Mouse (Mus musculus) forebrain, postnatal 0 days (tissue): ENCODE results near the gene Ggta1. TPM values are rescaled to one million over a fixed set of nuclear protein-coding genes. Genes with fewer than 3 reads are reported as not detected.

ENCODE experiments used
- ATAC-seq: fragments of 200-750 bp; cut with Nextera tagmentation; 2 replicates; pipeline ENCODE4 v1.8.0; 2017; ENCODE audit warnings: mild to moderate bottlenecking, moderate library complexity
- DNase-seq: peaks from one replicate; pipeline ENCODE4 v3.0.0-alpha.2; 2015
- H3K27ac ChIP-seq: fragments of 300-500 bp; sonication (generic); 2 replicates; pipeline ENCODE4 v1.5.1; 2014; ENCODE audit warnings: low read depth, mild to moderate bottlenecking, antibody characterized with exemption, low read length, moderate library complexity, mixed read lengths
- H3K27me3 ChIP-seq: fragments of 300-500 bp; sonication (generic); 2 replicates; pipeline ENCODE4 v1.6.1; 2014; ENCODE audit warnings: mild to moderate bottlenecking, low read length, mixed read lengths; ENCODE audit not compliant: insufficient read depth
- H3K36me3 ChIP-seq: fragments of 300-500 bp; sonication (generic); 2 replicates; pipeline ENCODE4 v1.6.1; 2014; ENCODE audit warnings: mild to moderate bottlenecking, moderate library complexity; ENCODE audit not compliant: insufficient read depth
- H3K4me1 ChIP-seq: fragments of 300-500 bp; sonication (generic); 2 replicates; pipeline ENCODE4 v1.6.1; 2014; ENCODE audit warnings: antibody characterized with exemption; ENCODE audit not compliant: insufficient read depth
- H3K4me2 ChIP-seq: fragments of 300-500 bp; sonication (generic); 2 replicates; pipeline ENCODE4 v1.6.1; 2014; ENCODE audit warnings: low read depth, mild to moderate bottlenecking, moderate library complexity
- H3K4me3 ChIP-seq: fragments of 300-500 bp; sonication (generic); 2 replicates; pipeline ENCODE4 v1.5.1; 2014; ENCODE audit warnings: low read depth, low read length, mixed read lengths
- H3K9ac ChIP-seq: fragments of 300-500 bp; sonication (generic); 2 replicates; pipeline ENCODE4 v1.6.1; 2014; ENCODE audit warnings: mild to moderate bottlenecking
- H3K9me3 ChIP-seq: fragments of 300-500 bp; sonication (generic); 2 replicates; pipeline ENCODE4 v1.6.1; 2016; ENCODE audit warnings: low read length
- CTCF ChIP-seq: sonication (generic); IDR thresholded peaks from 2 replicates; pipeline ENCODE4 v1.5.1; 2016; ENCODE audit warnings: antibody characterized with exemption, control low read depth, low read depth
- WGBS: fragments of 180-500 bp; shearing (Covaris S2); extraction: QIAGEN DNeasy Blood & Tissue Kit; methylation state at CpG from one replicate; pipeline ENCODE4 v1.1.7; 2014; 5-methylcytosine and 5-hydroxymethylcytosine counted together
- polyA plus RNA-seq: library from polyadenylated mRNA; unstranded; fragments of >200 nt; fragmentation: Nextera tagmentation; extraction: Ambion mirVana; gene quantifications from 2 replicates; pipeline ENCODE4 v1.2.1, GENCODE M21; 2015
- total RNA-seq: library from RNA; depleted of rRNA; stranded (reverse); fragments of >200 nt; gene quantifications from 2 replicates; pipeline ENCODE4 v1.2.3, GENCODE M21; 2014; rRNA removed

The Ggta1 gene
- total and polyA plus RNA-seq, 2 experiments from 2014 or later = 4.3 to 6.8 TPM

- no peak overlapping the region for H3K4me2 ChIP-seq
These were observed 83.7 kb downstream of the Ggta1 start for GRCm38 (mm10) chr2:35379306-35379705.

DNA sequence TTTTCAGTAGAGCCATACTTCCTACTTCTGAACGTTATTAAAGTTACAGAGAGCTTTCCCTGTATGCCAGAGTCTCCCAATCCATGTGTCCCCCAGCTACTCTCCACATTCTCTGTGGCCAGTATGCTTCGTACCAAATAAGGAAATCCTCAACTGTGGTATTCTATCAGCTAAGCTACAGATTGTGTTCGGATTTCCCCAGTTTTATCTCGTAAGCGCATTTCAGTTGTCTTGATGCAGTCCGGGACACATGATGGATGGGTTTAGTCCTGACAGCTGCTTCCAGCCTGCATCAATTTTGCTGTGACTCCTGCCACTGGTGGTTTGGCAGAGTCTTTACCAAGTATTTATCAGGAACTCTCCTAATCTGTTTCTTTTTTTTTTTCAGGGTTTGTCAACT is 85.4 kb downstream of the Ggta1 start:
- H3K9ac ChIP-seq = no peak overlapping the region
- no peaks in the 10 kb centered on the region for H3K4me1 ChIP-seq
- no peaks in the 10 kb centered on the region for H3K27me3 ChIP-seq
- H3K4me3 ChIP-seq = no peak overlapping the region
- WGBS = 75% methylated on average over 6 of the region's 6 CpGs
- no peak overlapping the region for H3K4me2 ChIP-seq
- H3K36me3 ChIP-seq = no peaks in the 10 kb centered on the region
- no peaks in the 10 kb centered on the region for H3K9me3 ChIP-seq
- H3K27ac ChIP-seq = no peak overlapping the region
- DNase-seq = no peak
- ATAC-seq = no peak
- no peak for TF ChIP-seq CTCF

More at GRCm38 (mm10) chr2:35379306-35379705, 83.7 kb downstream of the Ggta1 start:
- no peaks in the 10 kb centered on the region for H3K36me3 ChIP-seq
- 68% methylated on average over 9 of the region's 9 CpGs for WGBS
- no peak overlapping the region for H3K4me3 ChIP-seq
- TF ChIP-seq CTCF = no peak
- no peak overlapping the region for H3K9ac ChIP-seq
- H3K4me1 ChIP-seq = no peaks in the 10 kb centered on the region
- DNase-seq = no peak
- H3K27me3 ChIP-seq = no peaks in the 10 kb centered on the region
- H3K9me3 ChIP-seq = no peaks in the 10 kb centered on the region
- H3K27ac ChIP-seq = no peak overlapping the region
- ATAC-seq = no peak

- ATAC-seq = no peak
- Histone ChIP-seq H3K4me1 (no peaks in the 10 kb centered on the region), H3K4me3 (no peak overlapping the region), H3K36me3 (no peaks in the 10 kb centered on the region), H3K9ac (no peak overlapping the region), H3K9me3 (no peaks in the 10 kb centered on the region), H3K4me2 (no peak overlapping the region), H3K27me3 (no peaks in the 10 kb centered on the region), H3K27ac (no peak overlapping the region)
- 16% methylated on average over 3 of the region's 3 CpGs for WGBS
- TF ChIP-seq CTCF = peak; percentile 77
- peak; percentile 59 for DNase-seq
These were observed 90.0 kb downstream of the Ggta1 start for GRCm38 (mm10) chr2:35373003-35373402.

DNA sequence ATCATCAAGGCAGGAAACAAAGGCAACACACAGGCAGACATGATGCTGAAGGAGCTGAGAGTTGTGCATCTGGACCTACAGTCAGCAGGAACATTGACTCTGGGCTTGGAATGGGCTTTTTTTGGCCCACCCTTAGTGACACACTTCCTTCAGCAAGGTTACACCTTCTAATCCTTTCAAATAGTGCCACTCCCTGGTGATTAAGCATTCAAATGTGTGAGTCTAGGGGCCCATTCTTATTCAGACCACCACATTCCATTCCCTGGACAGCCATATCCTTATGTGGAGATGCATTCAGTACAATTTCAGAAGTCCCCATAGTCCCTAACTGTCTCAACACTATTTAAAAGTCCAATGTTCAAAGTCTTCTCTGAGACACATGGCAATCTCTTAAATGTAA is 92.3 kb downstream of the Ggta1 start:
- no peak overlapping the region for H3K9ac ChIP-seq
- H3K27me3 ChIP-seq = no peaks in the 10 kb centered on the region
- H3K27ac ChIP-seq = no peak overlapping the region
- DNase-seq (no peak), ATAC-seq (no peak)
- no peaks in the 10 kb centered on the region for H3K9me3 ChIP-seq
- no peak for TF ChIP-seq CTCF
- no peak overlapping the region for H3K4me2 ChIP-seq
- no peaks in the 10 kb centered on the region for H3K4me1 ChIP-seq
- no peak overlapping the region for H3K4me3 ChIP-seq
- H3K36me3 ChIP-seq = no peaks in the 10 kb centered on the region

DNA sequence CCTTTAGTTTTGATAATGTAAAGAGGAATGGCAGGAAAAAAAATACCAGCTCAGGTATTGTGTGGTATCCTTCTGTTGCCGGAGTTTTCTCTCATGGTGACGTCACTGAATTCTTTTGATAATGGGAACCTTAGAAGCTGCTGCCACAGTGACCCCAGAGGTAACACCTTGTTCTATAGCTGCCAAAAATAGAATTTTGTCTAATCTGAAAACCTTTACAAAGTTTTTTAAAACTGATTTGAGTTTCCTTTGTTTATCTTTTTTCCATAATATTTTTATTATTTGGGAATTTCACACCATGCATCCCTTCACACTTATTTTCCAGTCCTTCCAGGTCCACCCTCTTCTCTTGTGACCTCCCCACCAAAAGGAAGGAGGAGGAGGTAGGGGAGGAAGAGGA is 95.4 kb downstream of the Ggta1 start, which contains the start of gene 4930568D16Rik:
4930568D16Rik (minus strand) TSS at position 101 of the 400 bp plus-strand sequence.
- no peak for ATAC-seq
- TF ChIP-seq CTCF = no peak
- Histone ChIP-seq H3K9me3 (no peaks in the 10 kb centered on the region), H3K27ac (no peak within 1 kb of the TSS), H3K4me3 (no peak within 1 kb of the TSS), H3K27me3 (no peaks in the 10 kb centered on the region), H3K36me3 (no peaks in the 10 kb centered on the region), H3K9ac (no peak within 1 kb of the TSS), H3K4me2 (no peak within 1 kb of the TSS), H3K4me1 (no peaks in the 10 kb centered on the region)
- DNase-seq = no peak
- WGBS = 78% methylated on average over 2 of the region's 2 CpGs

Other genes starting within 250 kb of the Ggta1 start
- gene Gsn, start 206.9 kb downstream of the Ggta1 start, total RNA-seq = 24.3 and 30.3 TPM in 2 replicates
- gene Gsn, start 206.9 kb downstream of the Ggta1 start, polyA plus RNA-seq = 24.3 and 27.2 TPM in 2 replicates
- 16.9 and 23.3 TPM in 2 replicates for gene Stom, start 126.3 kb downstream of the Ggta1 start, total RNA-seq
- 16.2 and 18.9 TPM in 2 replicates for gene Stom, start 126.3 kb downstream of the Ggta1 start, polyA plus RNA-seq
- gene 4930568D16Rik, start 95.5 kb downstream of the Ggta1 start, total RNA-seq = not detected in 2 replicates
- gene 4930568D16Rik, start 95.5 kb downstream of the Ggta1 start, polyA plus RNA-seq = not detected in 2 replicates
- gene 4930402F06Rik, start 66.1 kb downstream of the Ggta1 start, total RNA-seq = not detected in 2 replicates
- gene 4930402F06Rik, start 66.1 kb downstream of the Ggta1 start, polyA plus RNA-seq = not detected in 2 replicates
- gene Dab2ip, start 95.0 kb upstream of the Ggta1 start, total RNA-seq = 112 and 119 TPM in 2 replicates
- 54.9 and 65.4 TPM in 2 replicates for gene Dab2ip, start 95.0 kb upstream of the Ggta1 start, polyA plus RNA-seq